Mouse (Mus musculus) embryonic stem cell, embryonic (primary cell): ENCODE data around the gene Gm5678.

Experiments used
- CTCF ChIA-PET, 4 experiments: fragments of 300-600 bp in 2 of 4; fragments of 350-600 bp in 2 of 4; sonication (Branson Sonifier 250); formaldehyde crosslinking; loops; one replicate each; lab custom pipeline; 2022; ENCODE audit warnings: inconsistent platforms in 2 of 4; lab: Charles Lee
- POLR2A ChIA-PET, 4 experiments: fragments of 300-600 bp in 2 of 4; fragments of 350-600 bp in 2 of 4; sonication (Branson Sonifier 250); formaldehyde crosslinking; loops; one replicate each; lab custom pipeline; 2022; ENCODE audit warnings: antibody characterized with exemption in 4 of 4, inconsistent platforms in 1 of 4; lab: Charles Lee

Gene Gm5678

DNA sequence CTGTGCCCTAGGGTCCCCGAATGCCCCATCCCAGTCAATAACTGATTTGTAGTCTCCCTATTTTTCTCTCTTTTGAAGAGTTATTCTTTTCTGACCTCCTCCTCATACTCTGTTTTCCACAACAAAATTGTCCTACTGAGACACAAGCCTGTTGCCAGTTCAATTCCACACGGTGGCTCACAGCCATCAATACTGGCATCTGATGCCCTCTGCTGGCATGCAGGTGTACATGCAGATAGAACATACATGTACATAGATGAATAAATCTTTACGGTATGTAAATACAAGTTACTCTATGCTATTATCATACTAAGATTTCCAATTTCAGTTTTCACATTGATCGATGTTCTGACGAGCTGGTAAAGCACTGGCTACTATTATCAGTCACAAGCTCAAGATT lies 43.2 kb downstream of the Gm5678 start:
- POLR2A ChIA-PET, result interaction anchor here in 2 of 4 experiments (0.8 to 2.1 kb wide), 6 partner anchors 10 to 117 kb away, joined by 3 to 13 read pairs (median 4); no protein-coding TSS in a partner anchor
- CTCF ChIA-PET, result interaction anchor here in 2 of 4 experiments (0.9 to 2.2 kb wide), 5 partner anchors 13 to 115 kb away, joined by 3 to 5 read pairs (median 4); no protein-coding TSS in a partner anchor

DNA sequence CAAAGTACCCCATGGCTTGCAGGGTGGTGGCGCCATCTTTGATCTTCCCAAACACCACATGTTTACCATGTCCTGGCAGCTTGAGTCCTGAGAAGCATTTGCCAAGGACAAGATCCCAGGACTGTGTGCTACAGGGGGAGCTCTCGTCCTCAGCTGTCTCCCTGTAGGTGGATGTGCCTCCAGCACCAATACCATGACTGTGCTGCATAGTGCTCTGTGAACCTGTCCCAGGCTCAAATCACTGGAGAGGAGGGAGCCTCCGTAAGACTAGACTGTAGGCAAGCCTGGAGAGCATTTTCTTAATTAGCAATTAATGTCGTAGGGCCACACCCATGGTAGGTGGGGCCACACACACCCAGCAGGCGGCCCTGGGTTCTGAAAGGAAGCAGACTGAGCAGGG lies 48.5 kb downstream of the Gm5678 start:
- ChIA-PET CTCF (interaction anchor here (0.7 to 1.2 kb wide), 10 partner anchors 9 to 296 kb away, joined by 3 to 8 read pairs (median 3); no protein-coding TSS in a partner anchor), POLR2A (interaction anchor here in 2 of 4 experiments (0.6 to 1.1 kb wide), 2 partner anchors 10 to 114 kb away, joined by 7 to 11 read pairs; no protein-coding TSS in a partner anchor)

DNA sequence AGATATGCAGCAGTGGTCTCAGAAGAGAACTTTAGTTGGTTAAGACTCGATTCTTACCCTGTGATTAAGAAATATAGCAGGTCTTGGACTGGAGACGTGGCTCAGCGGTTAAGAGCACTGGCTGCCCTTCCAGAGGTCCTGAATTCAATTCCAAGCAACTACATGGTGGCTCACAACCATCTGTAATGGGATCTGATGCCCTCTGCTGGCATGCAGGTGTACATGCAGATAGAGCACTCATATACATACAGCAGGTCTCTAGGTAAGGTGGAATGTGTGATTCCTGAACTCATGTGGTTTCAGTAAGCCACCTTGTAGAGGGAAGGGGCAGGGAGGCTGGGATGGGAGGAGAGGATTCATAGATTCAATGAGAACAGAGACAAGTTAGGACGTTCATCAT lies 50.3 kb downstream of the Gm5678 start:
- ChIA-PET CTCF (no interaction called here), POLR2A (no interaction called here)

DNA sequence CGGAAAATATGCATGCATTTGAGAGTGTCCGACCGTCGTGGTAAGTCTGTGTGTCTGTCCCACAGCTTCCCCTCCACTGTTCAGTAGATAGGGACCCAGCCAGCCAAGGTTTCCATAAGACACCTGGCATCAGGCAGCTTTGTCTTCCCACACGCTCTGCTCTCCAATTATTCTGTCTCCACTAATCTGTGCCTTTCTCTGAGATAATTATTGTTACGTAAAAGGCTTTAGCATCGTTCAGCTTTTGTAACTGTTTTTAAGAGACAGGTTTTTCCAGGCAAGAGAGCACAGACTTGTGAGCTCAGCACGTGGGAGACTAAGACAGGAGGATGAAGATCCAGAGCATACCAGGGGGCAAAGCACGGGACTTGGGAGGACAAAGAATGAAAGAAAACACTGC lies 51.3 kb downstream of the Gm5678 start:
- POLR2A ChIA-PET, result interaction anchor here in 3 of 4 experiments (0.5 to 1.6 kb wide), 4 partner anchors 12 to 153 kb away, joined by 3 to 5 read pairs (median 3); partner anchors contain the start of gene Morc3 (in 1 of the 3)
- CTCF ChIA-PET, result interaction anchor here in 1 of 4 experiments (1.4 kb wide), 1 partner anchor 18 kb away, joined by 3 read pairs; no protein-coding TSS in a partner anchor
